24 mouse cellular contexts compared by ENCODE assay signal in the genomic region with DNA sequence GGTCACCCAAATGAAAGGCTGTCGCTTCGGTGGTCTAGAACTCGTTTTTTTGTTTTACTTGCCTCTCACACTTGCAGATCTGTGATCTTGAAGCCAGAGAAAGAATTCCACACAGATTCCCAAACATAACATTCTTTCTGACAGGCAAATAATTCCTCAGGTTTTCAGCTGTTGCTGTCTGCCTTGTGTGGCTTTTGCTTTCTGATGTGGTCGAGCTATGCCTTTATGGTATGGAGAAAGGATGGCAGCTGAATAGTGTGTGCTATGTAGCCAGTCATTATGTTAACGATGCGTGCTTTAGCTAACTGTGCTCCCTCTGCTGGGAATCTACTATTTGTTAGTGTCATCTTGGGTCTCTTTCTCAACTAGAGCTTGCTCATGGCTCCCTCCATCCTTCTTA.
DNase-seq lines count a peak whose midpoint lies in the region; ATAC-seq and TF ChIP-seq lines count a peak whose summit lies in the region.
"Had no signal": no experiment of that assay in that cellular context is flagged by ENCODE, and none has a peak within 500 bp of the region (broad histone marks: within the 10 kb centered on the region; RNA-seq: fewer than 3 reads in every experiment).

No protein-coding gene starts in this region.

- TF ChIP-seq POLR2A in myocyte (IDR thresholded peaks at IDR 0.05; ENCODE audit: insufficient read length, low read depth) = no peak

- H3K4me3 ChIP-seq in heart, embryonic 12.5 days = no peak overlapping the region
- H3K4me3 ChIP-seq in layer of hippocampus, adult 2 months = no peak overlapping the region
- H3K4me3 ChIP-seq in C2C12 (ENCODE audit: insufficient read depth, poor library complexity, severe bottlenecking) = no peak overlapping the region
- no peak overlapping the region for H3K4me3 ChIP-seq in myocyte
- H3K4me3 ChIP-seq: embryonic facial prominence, embryonic 12.5 days; erythroblast, embryonic 14.5 days; forebrain, embryonic 13.5 days; gastrocnemius, adult 2 months; heart, embryonic 13.5 days; hindbrain, embryonic 15.5 days; intestine, embryonic 15.5 days had no signal

- H3K4me1 ChIP-seq in heart, embryonic 12.5 days (replicated peaks) = peaks cover 25% of the 10 kb centered on the region
- H3K4me1 ChIP-seq: embryonic facial prominence, embryonic 12.5 days; intestine, embryonic 15.5 days had no signal

- H3K79me3 ChIP-seq in C2C12 (ENCODE audit: low read depth) = no peaks in the 10 kb centered on the region

- H3K27ac ChIP-seq in heart, embryonic 12.5 days (ENCODE audit: poor library complexity, severe bottlenecking) = no peak overlapping the region
- 0 out of 2 replicates have a peak overlapping the region, but pooled peaks have one; percentile 10 for H3K27ac ChIP-seq in layer of hippocampus, adult 2 months
- H3K27ac ChIP-seq: embryonic facial prominence, embryonic 12.5 days; forebrain, embryonic 13.5 days; gastrocnemius, adult 2 months; heart, embryonic 13.5 days; hindbrain, embryonic 15.5 days; intestine, embryonic 15.5 days had no signal

- no peak overlapping the region for H3K4me2 ChIP-seq in heart, embryonic 12.5 days
- H3K4me2 ChIP-seq in myocyte (ENCODE audit: low read depth) = no peak overlapping the region
- H3K4me2 ChIP-seq: embryonic facial prominence, embryonic 12.5 days; forebrain, embryonic 13.5 days; heart, embryonic 13.5 days; hindbrain, embryonic 15.5 days; intestine, embryonic 15.5 days had no signal

- H3ac ChIP-seq in C2C12 (ENCODE audit: control insufficient read depth, insufficient read length, low read depth) (no peak overlapping the region), myocyte (ENCODE audit: control insufficient read depth, insufficient read length) (no peak overlapping the region)

- no peaks in the 10 kb centered on the region for H3K36me3 ChIP-seq in heart, embryonic 12.5 days
- no peaks in the 10 kb centered on the region for H3K36me3 ChIP-seq in C2C12 (ENCODE audit: control insufficient read depth, insufficient read depth)
- no peaks in the 10 kb centered on the region for H3K36me3 ChIP-seq in myocyte (ENCODE audit: control insufficient read depth, insufficient read depth)
- H3K36me3 ChIP-seq: embryonic facial prominence, embryonic 12.5 days; heart, embryonic 13.5 days; hindbrain, embryonic 15.5 days; intestine, embryonic 15.5 days had no signal

- no peaks in the 10 kb centered on the region for H3K27me3 ChIP-seq in heart, embryonic 12.5 days (replicated peaks)
- H3K27me3 ChIP-seq in C2C12 (ENCODE audit: control insufficient read depth, insufficient read depth, insufficient read length) (no peaks in the 10 kb centered on the region), myocyte (ENCODE audit: control insufficient read depth, insufficient read depth, insufficient read length) (no peaks in the 10 kb centered on the region)
- H3K27me3 ChIP-seq: embryonic facial prominence, embryonic 12.5 days; forebrain, embryonic 13.5 days; heart, embryonic 13.5 days; hindbrain, embryonic 15.5 days; intestine, embryonic 15.5 days had no signal

- DNase-seq in heart, adult 11 months = peak; percentile 33
- no peak for DNase-seq in layer of hippocampus, adult 2 months (ENCODE audit: low spot score in 2 of 2)
- DNase-seq in layer of hippocampus, adult 9-10 months (ENCODE audit: low spot score) = no peak
- DNase-seq: adrenal gland, adult 8-10 months; adrenal gland, postnatal 25 days; cerebellum, adult 18-20 months; cerebellum, adult 9-10 months; cerebellum, postnatal 14 days; gastrocnemius, adult 2 months; gastrocnemius, postnatal 14 days; heart, adult 18-20 months; heart, postnatal 14 days; heart, postnatal 4 days had no signal

- 67% methylated on average over 6 of the region's 6 CpGs for WGBS in heart, embryonic 12.5 days

- H3K9me3 ChIP-seq in heart, embryonic 12.5 days (replicated peaks) = peaks cover 2% of the 10 kb centered on the region; the same call in 1 of the 2 replicates
- H3K9me3 ChIP-seq: embryonic facial prominence, embryonic 12.5 days; forebrain, embryonic 13.5 days; heart, embryonic 13.5 days; hindbrain, embryonic 15.5 days; intestine, embryonic 15.5 days had no signal

- no peak for TF ChIP-seq CTCF in layer of hippocampus, adult 2 months (conservative IDR thresholded peaks at IDR 0.05)
- TF ChIP-seq CTCF in C2C12 (IDR thresholded peaks at IDR 0.05; ENCODE audit: control insufficient read depth, insufficient read depth, insufficient read length) = no peak

- no peak overlapping the region for H3K9ac ChIP-seq in heart, embryonic 12.5 days
- H3K9ac ChIP-seq: embryonic facial prominence, embryonic 12.5 days; forebrain, embryonic 13.5 days; heart, embryonic 13.5 days; hindbrain, embryonic 15.5 days; intestine, embryonic 15.5 days had no signal

- H3K79me2 ChIP-seq in C2C12 (ENCODE audit: control insufficient read depth, insufficient read depth) = no peaks in the 10 kb centered on the region
- H3K79me2 ChIP-seq in myocyte (ENCODE audit: control insufficient read depth, insufficient read depth) = no peaks in the 10 kb centered on the region

- no peak for ATAC-seq in heart, embryonic 12.5 days (ENCODE audit: insufficient number of reproducible peaks, low FRiP score)
- ATAC-seq: activated CD4-positive, CD25-positive, alpha-beta regulatory T cell, adult 4 months; forebrain, embryonic 13.5 days; forebrain, embryonic 16.5 days; intestine, embryonic 15.5 days had no signal

TF ChIP-seq in C2C12, 6 proteins besides CTCF, POLR2A, EP300 and RAD21:
- TF ChIP-seq MYOD1 (IDR thresholded peaks at IDR 0.05; ENCODE audit: control insufficient read depth, insufficient read length, low read depth) (peak; percentile 93), USF1 (IDR thresholded peaks at IDR 0.05; ENCODE audit: low read depth) (no peak)

TF ChIP-seq in myocyte, 11 proteins besides CTCF, POLR2A, EP300 and RAD21:
- TF ChIP-seq MYOD1 (IDR thresholded peaks at IDR 0.05; ENCODE audit: control insufficient read depth in 1 of 3, insufficient read length in 2 of 3, low read depth in 2 of 3) (peak in 2 of 3 experiments; percentile 72 to 92), TCF12 (IDR thresholded peaks at IDR 0.05; ENCODE audit: insufficient read depth, poor library complexity, severe bottlenecking) (peak; percentile 4), SRF (IDR thresholded peaks at IDR 0.05; ENCODE audit: control insufficient read depth, insufficient read length, low read depth) (no peak), MYOG (IDR thresholded peaks at IDR 0.05; ENCODE audit: control insufficient read depth in 1 of 3, insufficient read depth in 1 of 3, insufficient read length in 2 of 3, low read depth in 2 of 3) (no peak), E2F4 (IDR thresholded peaks at IDR 0.05; ENCODE audit: insufficient read depth) (no peak), REST (IDR thresholded peaks at IDR 0.05; ENCODE audit: insufficient read depth, insufficient read length) (no peak), TCF3 (IDR thresholded peaks at IDR 0.05; ENCODE audit: insufficient read length, low read depth) (no peak), MAX (IDR thresholded peaks at IDR 0.05; ENCODE audit: low read depth) (no peak)
